7 mouse cellular contexts compared by ENCODE assay signal in genomic region chr4:130520482-130520851, GRCm38 (mm10). TPM values are rescaled to one million over a fixed set of nuclear protein-coding genes. Genes with fewer than 3 reads are reported as not detected.
DNase-seq lines count a peak whose midpoint lies in the region; ATAC-seq lines count a peak whose summit lies in the region.

No protein-coding gene starts in this region.

- peak overlapping the region; percentile 78 for H3K27ac ChIP-seq in forebrain, embryonic 12.5 days
- no peak overlapping the region for H3K27ac ChIP-seq in limb, embryonic 15.5 days
- peak overlapping the region; percentile 60 for H3K27ac ChIP-seq in stomach, embryonic 16.5 days (ENCODE audit: low read length)

- under 1% methylated on average over 9 of the region's 9 CpGs for WGBS in forebrain, embryonic 12.5 days
- under 1% methylated on average over 9 of the region's 9 CpGs for WGBS in limb, embryonic 15.5 days
- WGBS in stomach, embryonic 16.5 days = under 1% methylated on average over 9 of the region's 9 CpGs

- no peaks in the 10 kb centered on the region for H3K36me3 ChIP-seq in megakaryocyte, embryonic 14.5 days (replicated peaks; ENCODE audit: low read length)
- H3K36me3 ChIP-seq in forebrain, embryonic 12.5 days (replicated peaks) = no peaks in the 10 kb centered on the region
- no peaks in the 10 kb centered on the region for H3K36me3 ChIP-seq in limb, embryonic 15.5 days
- H3K36me3 ChIP-seq in stomach, embryonic 16.5 days (ENCODE audit: control insufficient read depth, insufficient read depth, low read length) = no peaks in the 10 kb centered on the region

- H3K4me3 ChIP-seq in megakaryocyte, embryonic 14.5 days (replicated peaks) = peak overlapping the region; percentile 94
- peak overlapping the region; percentile 57 for H3K4me3 ChIP-seq in forebrain, embryonic 12.5 days (replicated peaks)
- H3K4me3 ChIP-seq in limb, embryonic 15.5 days = peak overlapping the region; percentile 62
- H3K4me3 ChIP-seq in stomach, embryonic 16.5 days (replicated peaks; ENCODE audit: low read length) = peak overlapping the region; percentile 72

- DNase-seq in right cerebral cortex, postnatal 10 days (ENCODE audit: low spot score in 2 of 2) = no peak
- DNase-seq in cerebellum, postnatal 4 days (ENCODE audit: low spot score in 2 of 2) = no peak

- H3K9ac ChIP-seq in forebrain, embryonic 12.5 days = peak overlapping the region; percentile 65; the same call in 1 of the 2 replicates
- no peak overlapping the region for H3K9ac ChIP-seq in limb, embryonic 15.5 days
- H3K9ac ChIP-seq in stomach, embryonic 16.5 days (ENCODE audit: low read length) = peak overlapping the region; percentile 54

- H3K9me3 ChIP-seq in megakaryocyte, embryonic 14.5 days = no peaks in the 10 kb centered on the region
- H3K9me3 ChIP-seq in forebrain, embryonic 12.5 days = no peaks in the 10 kb centered on the region
- H3K9me3 ChIP-seq in limb, embryonic 15.5 days = no peaks in the 10 kb centered on the region
- no peaks in the 10 kb centered on the region for H3K9me3 ChIP-seq in stomach, embryonic 16.5 days (replicated peaks; ENCODE audit: control insufficient read depth, low read length)

- peaks cover 18% of the 10 kb centered on the region for H3K4me1 ChIP-seq in megakaryocyte, embryonic 14.5 days
- peaks cover 13% of the 10 kb centered on the region for H3K4me1 ChIP-seq in forebrain, embryonic 12.5 days
- peaks cover 11% of the 10 kb centered on the region for H3K4me1 ChIP-seq in limb, embryonic 15.5 days
- no peaks in the 10 kb centered on the region; the same call in 1 of the 2 replicates for H3K4me1 ChIP-seq in stomach, embryonic 16.5 days (ENCODE audit: control insufficient read depth, insufficient read depth, low read length)

- H3K27me3 ChIP-seq in megakaryocyte, embryonic 14.5 days (replicated peaks) = peaks cover 30% of the 10 kb centered on the region
- H3K27me3 ChIP-seq in forebrain, embryonic 12.5 days = no peaks in the 10 kb centered on the region
- no peaks in the 10 kb centered on the region for H3K27me3 ChIP-seq in limb, embryonic 15.5 days
- H3K27me3 ChIP-seq in stomach, embryonic 16.5 days (ENCODE audit: control insufficient read depth, insufficient read depth, low read length) = no peaks in the 10 kb centered on the region

- ATAC-seq in megakaryocyte, adult 5-6 weeks (ENCODE audit: poor library complexity, severe bottlenecking) = no peak; the same call in 1 of the 2 replicates
- ATAC-seq in forebrain, embryonic 12.5 days (ENCODE audit: low FRiP score) = no peak; the same call in 1 of the 2 replicates
- ATAC-seq in limb, embryonic 15.5 days (ENCODE audit: insufficient number of reproducible peaks, low FRiP score, low TSS enrichment, low read depth) = no peak
- peak; percentile 61 for ATAC-seq in stomach, embryonic 16.5 days (ENCODE audit: insufficient read depth, low FRiP score)

- peak overlapping the region; percentile 71 for H3K4me2 ChIP-seq in forebrain, embryonic 12.5 days
- peak overlapping the region; percentile 85 for H3K4me2 ChIP-seq in limb, embryonic 15.5 days
- H3K4me2 ChIP-seq in stomach, embryonic 16.5 days (ENCODE audit: low read depth, low read length) = peak overlapping the region; percentile 89

RNA-seq across cellular contexts. Expression of gene Nkain1, which starts 53.5 kb away (rescaled TPM):
- not detected in 2 replicates for polyA plus RNA-seq in megakaryocyte, embryonic 14.5 days (2012; ENCODE audit: insufficient read depth, low replicate concordance)
- total RNA-seq in megakaryocyte, adult 5-6 weeks (2015) = not detected in 2 replicates
- total RNA-seq in megakaryocyte, adult 5-6 weeks (2017) = not detected in 2 replicates
- polyA plus RNA-seq in forebrain, embryonic 12.5 days (2016; fragmentation: Nextera tagmentation; extraction: Ambion mirVana) = 7.0 and 11.0 TPM in 2 replicates
- 0.79 and 0.97 TPM in 2 replicates for polyA plus RNA-seq in limb, embryonic 15.5 days (2015; fragmentation: Nextera tagmentation; extraction: Ambion mirVana)
- polyA plus RNA-seq in stomach, embryonic 16.5 days (2015; fragmentation: Nextera tagmentation; extraction: Ambion mirVana) = 0.31 TPM in 1 of 2 replicates, not detected in the other
